Mouse (Mus musculus) embryonic facial prominence, embryonic 14.5 days (tissue): ENCODE measurements around the gene Crk. TPM values are rescaled to one million over a fixed set of nuclear protein-coding genes. Genes with fewer than 3 reads are reported as not detected.
"Not testable (repeated sequence)": the region's sequence is repeated elsewhere in the genome, so short reads cannot be mapped to it uniquely, and the experiment has no call there.

Source experiments
- ATAC-seq: fragments of 200-750 bp; cut with Nextera tagmentation; 2 replicates; pipeline ENCODE4 v1.8.0; 2017; ENCODE audit warnings: low read depth, moderate number of reproducible peaks, moderate TSS enrichment
- DNase-seq: peaks from one replicate; pipeline ENCODE4 v3.0.0-alpha.2; 2015; ENCODE audit warnings: low spot score
- H3K27ac ChIP-seq: fragments of 300-500 bp; sonication (generic); replicated peaks from 2 replicates; pipeline ENCODE4 v1.5.1; 2014; ENCODE audit warnings: low read depth, mild to moderate bottlenecking, low read length, moderate library complexity
- H3K27me3 ChIP-seq: fragments of 300-500 bp; sonication (generic); replicated peaks from 2 replicates; pipeline ENCODE4 v1.6.1; 2014; ENCODE audit warnings: low read length; ENCODE audit not compliant: control insufficient read depth, insufficient read depth
- H3K36me3 ChIP-seq: fragments of 300-500 bp; sonication (generic); 2 replicates; pipeline ENCODE4 v1.6.1; 2014; ENCODE audit warnings: low read length, mixed read lengths; ENCODE audit not compliant: control insufficient read depth, insufficient read depth
- H3K4me1 ChIP-seq: fragments of 300-500 bp; sonication (generic); 2 replicates; pipeline ENCODE4 v1.6.1; 2014; ENCODE audit warnings: antibody characterized with exemption, low read length; ENCODE audit not compliant: control insufficient read depth, insufficient read depth
- H3K4me2 ChIP-seq: fragments of 300-500 bp; sonication (generic); 2 replicates; pipeline ENCODE4 v1.6.1; 2014; ENCODE audit warnings: low read depth, mild to moderate bottlenecking, low read length, moderate library complexity, mixed read lengths
- H3K4me3 ChIP-seq: fragments of 300-500 bp; sonication (generic); 2 replicates; pipeline ENCODE4 v1.5.1; 2014; ENCODE audit warnings: low read depth, mild to moderate bottlenecking, low read length
- H3K9ac ChIP-seq: fragments of 300-500 bp; sonication (generic); 2 replicates; pipeline ENCODE4 v1.6.1; 2014; ENCODE audit warnings: low read depth, mild to moderate bottlenecking, low read length, moderate library complexity, mixed read lengths
- H3K9me3 ChIP-seq: fragments of 300-500 bp; sonication (generic); 2 replicates; pipeline ENCODE4 v1.6.1; 2016; ENCODE audit warnings: low read length; ENCODE audit not compliant: control insufficient read depth
- WGBS: fragments of 180-500 bp; shearing (Covaris S2); extraction: QIAGEN DNeasy Blood & Tissue Kit; methylation state at CpG from one replicate; pipeline ENCODE4 v1.1.7; 2014; 5-methylcytosine and 5-hydroxymethylcytosine counted together
- polyA plus RNA-seq: library from polyadenylated mRNA; unstranded; fragments of >200 nt; fragmentation: Nextera tagmentation; extraction: Ambion mirVana; gene quantifications from 2 replicates; pipeline ENCODE4 v1.2.1, GENCODE M21; 2014

Gene Crk
- polyA plus RNA-seq, 1 experiment from 2014 or later: 106 TPM

DNA sequence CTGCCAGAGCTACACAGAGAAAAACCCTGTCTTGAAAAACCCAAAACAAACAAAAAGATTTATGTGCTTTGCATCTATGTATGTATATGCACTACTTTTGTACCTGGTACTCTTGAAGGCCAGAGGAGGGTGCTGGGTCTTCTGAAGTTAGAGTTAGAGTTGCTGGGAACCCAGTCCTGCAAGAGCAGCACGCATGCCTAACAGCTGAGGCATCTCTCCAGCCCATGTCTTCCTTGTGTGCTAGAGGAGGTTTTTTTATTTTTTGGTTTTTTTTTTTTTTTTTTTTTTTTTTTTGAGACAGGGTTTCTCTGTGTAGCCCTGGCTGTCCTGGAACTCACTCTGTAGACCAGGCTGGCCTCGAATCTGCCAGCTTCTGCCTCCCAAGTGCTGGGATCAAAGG is 9.1 kb downstream of the Crk start:
- Histone ChIP-seq H3K4me1 (no peaks in the 10 kb centered on the region), H3K27me3 (no peaks in the 10 kb centered on the region), H3K9ac (no peak overlapping the region), H3K27ac (no peak overlapping the region), H3K9me3 (no peaks in the 10 kb centered on the region), H3K4me3 (no peak overlapping the region), H3K36me3 (peaks cover 36% of the 10 kb centered on the region), H3K4me2 (no peak overlapping the region)
- DNase-seq: no peak
- 93% methylated on average over 2 of the region's 2 CpGs for WGBS
- ATAC-seq: no peak

DNA sequence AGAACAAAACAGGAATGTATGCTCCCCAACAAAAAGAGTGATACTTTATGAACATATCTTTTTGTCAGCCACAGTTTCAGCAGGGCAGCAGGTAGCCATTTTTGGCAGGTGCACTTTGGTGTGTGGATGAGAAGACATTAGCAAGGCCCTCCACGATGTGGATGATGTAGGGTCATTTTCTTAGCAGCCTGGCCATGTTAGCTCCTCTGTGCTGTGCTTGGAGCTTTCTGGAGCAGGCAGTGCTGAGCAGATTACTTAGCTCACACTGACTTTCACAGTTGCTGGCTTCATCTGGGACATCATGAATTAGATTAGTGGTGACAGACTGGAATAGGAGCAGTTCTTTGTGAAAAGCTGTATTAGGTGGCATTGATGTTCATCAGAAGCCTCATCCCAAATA is 10.9 kb downstream of the Crk start:
- Histone ChIP-seq H3K9ac (no peak overlapping the region), H3K27ac (no peak overlapping the region), H3K36me3 (peaks cover 46% of the 10 kb centered on the region), H3K27me3 (no peaks in the 10 kb centered on the region), H3K4me3 (no peak overlapping the region), H3K4me2 (no peak overlapping the region), H3K9me3 (no peaks in the 10 kb centered on the region), H3K4me1 (no peaks in the 10 kb centered on the region)
- WGBS: 77% methylated on average over 1 of the region's 1 CpGs
- ATAC-seq (no peak), DNase-seq (no peak)

DNA sequence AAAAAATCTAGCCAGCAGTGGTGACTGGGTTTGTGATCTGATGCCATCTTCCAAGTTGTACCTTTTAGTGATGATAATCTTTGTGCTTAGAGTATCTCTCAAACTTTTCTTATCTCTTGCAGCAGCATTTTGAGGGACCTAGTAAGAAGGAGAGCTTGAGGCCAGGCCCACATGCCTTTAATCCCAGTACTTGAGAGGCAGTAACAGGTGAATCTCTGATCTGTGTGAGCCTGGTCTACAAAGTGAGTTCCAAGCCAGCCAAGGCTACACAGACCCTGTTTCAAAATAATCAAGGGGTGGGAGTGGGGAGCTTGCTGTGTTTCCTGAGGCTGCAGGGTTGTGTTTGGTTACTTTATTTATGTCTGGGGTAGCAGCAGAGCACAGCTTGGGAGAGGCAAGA is 12.0 kb downstream of the Crk start:
- no peaks in the 10 kb centered on the region for H3K4me1 ChIP-seq
- ATAC-seq (no peak), DNase-seq (no peak)
- H3K9me3 ChIP-seq: no peaks in the 10 kb centered on the region
- H3K9ac ChIP-seq: no peak overlapping the region
- H3K4me3 ChIP-seq: no peak overlapping the region
- no peak overlapping the region for H3K27ac ChIP-seq
- H3K27me3 ChIP-seq: no peaks in the 10 kb centered on the region
- H3K36me3 ChIP-seq: peaks cover 54% of the 10 kb centered on the region
- no peak overlapping the region for H3K4me2 ChIP-seq

DNA sequence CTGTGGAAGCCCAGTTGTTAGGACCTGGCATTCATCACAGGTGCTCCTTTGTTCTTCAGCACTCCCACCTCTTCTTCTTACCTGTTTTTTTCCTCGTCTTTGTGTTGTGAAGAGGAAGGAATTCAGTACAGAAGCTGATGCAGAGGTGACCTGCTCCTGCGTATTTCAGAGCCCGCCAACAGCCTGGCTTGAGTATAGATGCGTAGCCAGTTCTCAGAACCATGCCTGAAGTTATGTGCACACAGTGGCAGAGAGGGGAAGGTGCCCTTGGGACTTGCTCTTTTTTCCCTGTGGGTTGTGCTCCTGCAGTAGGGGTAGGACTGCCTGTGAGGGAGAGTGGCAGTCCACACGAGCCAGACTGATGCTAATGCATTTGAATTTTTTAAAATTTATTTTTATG is 14.5 kb downstream of the Crk start:
- Histone ChIP-seq H3K4me2 (no peak overlapping the region), H3K9me3 (no peaks in the 10 kb centered on the region), H3K4me3 (no peak overlapping the region), H3K4me1 (no peaks in the 10 kb centered on the region), H3K27ac (no peak overlapping the region), H3K9ac (no peak overlapping the region), H3K27me3 (no peaks in the 10 kb centered on the region), H3K36me3 (peaks cover 76% of the 10 kb centered on the region)
- 93% methylated on average over 5 of the region's 5 CpGs for WGBS
- DNase-seq: no peak
- no peak for ATAC-seq

DNA sequence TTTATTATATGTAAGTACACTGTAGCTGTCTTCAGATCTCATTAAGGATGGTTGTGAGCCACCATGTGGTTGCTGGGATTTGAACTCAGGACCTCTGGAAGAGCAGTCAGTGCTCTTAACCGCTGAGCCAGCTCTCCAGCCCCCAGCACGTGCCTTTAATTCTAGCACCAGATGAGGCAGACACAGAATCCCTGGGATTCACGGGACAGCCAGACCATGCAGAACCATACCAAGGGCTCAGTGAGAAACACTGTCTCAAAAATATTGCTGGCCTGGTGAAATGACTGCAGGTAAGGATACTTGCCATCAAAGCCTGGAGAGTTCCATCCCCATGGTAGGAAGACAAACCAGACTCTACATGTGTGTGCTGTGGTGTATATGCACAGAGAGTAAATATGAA is 18.4 kb downstream of the Crk start:
- H3K9me3 ChIP-seq, ATAC-seq, H3K9ac ChIP-seq, H3K4me3 ChIP-seq, DNase-seq, H3K27me3 ChIP-seq, H3K4me1 ChIP-seq, H3K4me2 ChIP-seq, H3K27ac ChIP-seq: not testable (repeated sequence)
- 92% methylated on average over 3 of the region's 3 CpGs for WGBS
- H3K36me3 ChIP-seq: peaks cover 91% of the 10 kb centered on the region

DNA sequence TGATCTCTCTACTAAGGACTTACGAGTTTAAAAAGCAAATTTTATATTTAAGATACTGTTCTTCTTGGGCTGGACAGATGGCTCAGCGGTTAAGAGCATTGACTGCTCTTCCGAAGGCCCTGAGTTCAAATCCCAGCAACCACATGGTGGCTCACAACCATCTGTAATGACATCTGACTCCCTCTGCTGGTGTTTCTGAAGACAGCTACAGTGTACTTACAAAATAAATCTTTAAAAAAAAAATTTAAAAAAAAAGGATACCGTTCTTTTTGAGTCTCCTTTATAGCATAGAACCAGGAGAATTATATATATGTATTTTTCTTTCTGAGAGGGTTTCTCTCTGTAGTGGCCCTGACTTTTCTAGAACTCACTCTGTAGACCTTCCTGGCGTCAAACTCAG is 21.5 kb downstream of the Crk start:
- 95% methylated on average over 5 of the region's 5 CpGs for WGBS
- H3K4me3 ChIP-seq: no peak overlapping the region
- H3K4me2 ChIP-seq: no peak overlapping the region
- no peaks in the 10 kb centered on the region for H3K4me1 ChIP-seq
- H3K9ac ChIP-seq: no peak overlapping the region
- no peak overlapping the region for H3K27ac ChIP-seq
- no peaks in the 10 kb centered on the region for H3K9me3 ChIP-seq
- ATAC-seq (no peak), DNase-seq (no peak)
- H3K27me3 ChIP-seq: no peaks in the 10 kb centered on the region
- peaks cover 87% of the 10 kb centered on the region for H3K36me3 ChIP-seq

DNA sequence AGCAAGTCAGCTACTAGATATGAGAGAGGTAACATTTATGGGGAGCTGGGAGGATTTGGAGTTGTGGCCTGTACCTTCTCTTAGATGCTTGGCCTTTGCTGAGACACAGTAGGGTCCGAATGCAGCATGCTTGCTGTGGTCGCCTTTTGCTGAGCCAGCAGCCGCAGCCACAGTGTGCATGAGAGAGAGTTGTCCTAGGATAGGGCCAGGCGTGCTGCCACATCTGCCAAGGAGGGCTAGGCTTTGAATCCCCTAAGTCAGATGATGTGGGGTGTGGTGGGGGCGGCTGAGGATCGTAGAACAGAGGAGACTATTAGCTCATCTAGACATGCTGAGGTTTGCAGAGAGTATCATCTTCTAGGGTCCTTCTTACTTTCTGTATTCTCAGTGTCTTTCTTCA is 23.7 kb downstream of the Crk start:
- H3K9ac ChIP-seq: no peak overlapping the region
- 93% methylated on average over 6 of the region's 6 CpGs for WGBS
- no peaks in the 10 kb centered on the region for H3K4me1 ChIP-seq
- no peaks in the 10 kb centered on the region for H3K27me3 ChIP-seq
- no peak for DNase-seq
- no peak overlapping the region for H3K4me2 ChIP-seq
- no peaks in the 10 kb centered on the region for H3K9me3 ChIP-seq
- H3K4me3 ChIP-seq: no peak overlapping the region
- no peak for ATAC-seq
- peaks cover 85% of the 10 kb centered on the region for H3K36me3 ChIP-seq
- H3K27ac ChIP-seq: no peak overlapping the region

DNA sequence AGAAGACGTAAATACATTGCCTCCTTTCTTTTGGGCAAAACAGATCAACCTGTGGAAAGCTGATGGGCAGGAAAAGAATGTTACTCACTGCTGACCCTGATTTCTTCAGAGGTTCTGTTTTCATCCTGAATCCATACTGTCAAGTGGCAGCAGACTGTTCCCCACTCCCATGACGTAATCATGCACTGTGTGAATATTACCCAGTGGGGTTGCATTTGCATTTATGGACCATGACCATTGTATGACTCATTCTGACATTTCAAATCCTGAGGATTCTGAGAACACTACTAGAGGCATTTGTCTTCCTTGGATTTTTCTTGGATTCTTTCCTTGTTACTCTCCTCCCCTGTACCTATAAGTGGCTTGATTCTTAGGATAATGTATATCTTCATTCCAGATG is 24.7 kb downstream of the Crk start:
- Histone ChIP-seq H3K27me3 (no peaks in the 10 kb centered on the region), H3K9ac (no peak overlapping the region), H3K36me3 (peaks cover 75% of the 10 kb centered on the region), H3K4me1 (no peaks in the 10 kb centered on the region), H3K4me2 (no peak overlapping the region), H3K4me3 (no peak overlapping the region), H3K9me3 (no peaks in the 10 kb centered on the region), H3K27ac (no peak overlapping the region)
- WGBS: 93% methylated on average over 2 of the region's 2 CpGs
- DNase-seq (no peak), ATAC-seq (no peak)

DNA sequence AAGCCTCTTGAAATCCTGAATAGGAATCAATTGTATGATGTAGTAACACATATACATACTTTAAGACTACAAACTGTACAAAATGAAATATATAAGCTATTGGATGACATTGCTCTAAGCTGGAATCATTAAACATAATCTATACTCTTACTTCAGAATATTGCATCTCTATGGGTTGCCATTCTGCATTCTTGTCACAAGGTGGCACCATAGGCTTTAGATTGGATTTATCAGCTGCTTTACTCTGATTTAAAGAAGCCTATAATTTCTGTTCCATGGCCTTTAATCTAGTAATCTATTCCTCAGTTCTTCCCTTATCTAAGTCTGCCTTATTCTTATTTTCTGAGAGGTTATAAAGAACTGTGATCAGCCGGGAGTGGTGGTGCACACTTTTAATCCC is 34.9 kb downstream of the Crk start:
- H3K4me3 ChIP-seq: no peak overlapping the region
- no peak for DNase-seq
- no peak overlapping the region for H3K4me2 ChIP-seq
- H3K4me1 ChIP-seq: no peaks in the 10 kb centered on the region
- no peak for ATAC-seq
- H3K27ac ChIP-seq: no peak overlapping the region
- H3K36me3 ChIP-seq: no peaks in the 10 kb centered on the region
- 93% methylated on average over 1 of the region's 1 CpGs for WGBS
- H3K27me3 ChIP-seq: no peaks in the 10 kb centered on the region
- H3K9ac ChIP-seq: no peak overlapping the region
- 0 out of 2 replicates have a peak, but pooled peaks cover 6% of the 10 kb centered on the region for H3K9me3 ChIP-seq
